Mouse (Mus musculus) heart, postnatal 4 days (tissue): ENCODE data around the gene Emc4. TPM values are rescaled to one million over a fixed set of nuclear protein-coding genes. Genes with fewer than 3 reads are reported as not detected.

Source experiments
- DNase-seq: peaks from one replicate; pipeline ENCODE4 v3.0.0; 2021
- total RNA-seq, 2 experiments: library from RNA; stranded (reverse); gene quantifications; 2 replicates each; pipeline ENCODE4 v1.2.3; 2021

The Emc4 gene
- total RNA-seq, 2 experiments from 2014 or later, result 57.4 to 61.0 TPM

GRCm38 (mm10) chr2:112337211-112337610 lies 30.6 kb downstream of the Emc4 start:
- DNase-seq, result no peak

- no peak for DNase-seq
Observed at GRCm38 (mm10) chr2:112332051-112332898, 35.6 kb downstream of the Emc4 start.

GRCm38 (mm10) chr2:112328069-112328777 lies 39.6 kb downstream of the Emc4 start:
- DNase-seq, result no peak

- DNase-seq, result no peak
Observed at GRCm38 (mm10) chr2:112318905-112319304, 48.9 kb downstream of the Emc4 start.

- DNase-seq, result no peak
Observed at GRCm38 (mm10) chr2:112318227-112318626, 49.6 kb downstream of the Emc4 start.

- DNase-seq, result no peak
Observed at GRCm38 (mm10) chr2:112315638-112316037, 52.2 kb downstream of the Emc4 start.

Other genes with a start within 250 kb of the Emc4 start
- gene Olfr1316, start 233.1 kb downstream of the Emc4 start, total RNA-seq, result not detected
- not detected for gene Olfr1317, start 227.7 kb downstream of the Emc4 start, total RNA-seq
- gene Olfr1318, start 213.8 kb downstream of the Emc4 start, total RNA-seq, result not detected
- 1 to 10 TPM; 6.6 to 7.7 TPM for gene Lpcat4, start 128.6 kb downstream of the Emc4 start, total RNA-seq
- not detected for gene Nutm1, start 108.7 kb downstream of the Emc4 start, total RNA-seq
- gene Nop10, start 106.1 kb downstream of the Emc4 start, total RNA-seq, result 10 to 100 TPM; 64.1 to 65.4 TPM
- 10 to 100 TPM; 35.5 to 36.5 TPM for gene Slc12a6, start 102.2 kb downstream of the Emc4 start, total RNA-seq
- gene Gm21985, start 101.7 kb downstream of the Emc4 start, total RNA-seq, result not detected
- gene Katnbl1, start 11.2 kb upstream of the Emc4 start, total RNA-seq, result 10 to 100 TPM; 12.5 to 12.6 TPM
- 10 to 100 TPM; 15.5 to 16.4 TPM for gene Emc7, start 87.0 kb upstream of the Emc4 start, total RNA-seq
- not detected for gene Chrm5, start 112.7 kb upstream of the Emc4 start, total RNA-seq
- 10 to 100 TPM; 15.1 to 17.2 TPM for gene Aven, start 124.9 kb upstream of the Emc4 start, total RNA-seq